Mouse (Mus musculus) adrenal gland, adult 18-20 months (tissue): ENCODE data around the gene Hyal3. TPM values are rescaled to one million over a fixed set of nuclear protein-coding genes. Genes with fewer than 3 reads are reported as not detected.
A peak's percentile ranks its signal among the peaks of the same experiment; 100 is the strongest.

Experiments
- DNase-seq, 2 experiments: peaks; one replicate each; pipeline ENCODE4 v3.0.0; 2021 to 2022; ENCODE audit warnings: low spot score in 2 of 2
- long read RNA-seq, 2 experiments: library from polyadenylated mRNA; stranded (forward); transcript quantifications; one replicate each; pipeline ENCODE4 v2.0.0; 2021
- total RNA-seq, 2 experiments: library from RNA; stranded (reverse); gene quantifications; 1 replicate in 1 of 2; 2 replicates in 1 of 2; pipeline ENCODE4 v1.2.3; 2021

Gene Hyal3
- total RNA-seq: 1 to 10 TPM; 1.4 to 1.7 TPM
- long read RNA-seq, experiment 1, partial matches to known transcripts: 0 of 1 reads
- long read RNA-seq, experiment 1, other reads (novel, unspliced or antisense): 0 of 1 reads
- long read RNA-seq, experiment 2, transcript Hyal3-202 (4 exons, 1,380 nt): major isoform, 5 of 7 reads
- long read RNA-seq, experiment 2, partial matches to known transcripts: 0 of 7 reads
- long read RNA-seq, experiment 2, other reads (novel, unspliced or antisense): 2 of 7 reads

DNA sequence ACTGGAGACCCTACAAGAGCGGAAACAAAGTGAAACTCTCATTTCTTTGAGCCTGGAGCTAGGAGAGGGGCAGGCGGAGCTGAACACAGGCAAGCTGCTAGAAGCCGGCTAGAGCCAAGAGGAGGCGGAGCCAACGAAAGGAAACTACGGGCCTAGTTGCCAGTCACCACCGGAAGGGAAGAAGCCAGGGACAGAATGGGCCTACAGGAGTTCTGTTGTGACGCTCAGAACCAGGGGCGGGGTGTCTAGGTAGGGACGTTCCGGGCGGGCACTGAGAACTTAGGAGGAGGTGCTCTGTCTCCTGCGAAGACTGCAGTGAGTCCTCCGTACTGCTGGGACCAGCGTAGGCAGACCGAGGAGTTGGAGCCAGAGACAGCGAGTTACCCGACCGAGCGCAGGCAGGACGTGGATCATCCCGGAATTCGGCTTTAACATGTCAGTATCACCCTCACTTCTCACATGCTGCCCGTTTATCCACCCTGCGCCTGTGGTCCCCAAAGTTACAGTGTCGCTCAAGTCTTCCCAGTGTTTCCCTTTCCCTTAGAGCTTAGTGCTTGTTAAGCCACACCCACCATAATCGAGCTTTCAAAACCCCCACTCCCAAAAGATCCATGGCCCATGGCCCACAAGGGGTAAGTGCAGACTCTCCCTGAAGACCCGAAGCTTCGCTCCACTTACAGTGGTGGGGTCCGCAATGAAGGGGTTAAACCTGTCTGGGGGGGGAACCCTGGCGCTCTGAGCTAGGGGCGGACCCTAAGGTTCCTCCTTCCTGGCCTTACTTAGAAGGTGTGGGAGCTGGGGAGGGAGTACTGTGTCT is at the start of gene Hyal3:
Gene Hyal3 (plus strand): TSS at position 318 of the 817 bp plus-strand sequence.
- peak; percentile 76 to 80 for DNase-seq

DNA sequence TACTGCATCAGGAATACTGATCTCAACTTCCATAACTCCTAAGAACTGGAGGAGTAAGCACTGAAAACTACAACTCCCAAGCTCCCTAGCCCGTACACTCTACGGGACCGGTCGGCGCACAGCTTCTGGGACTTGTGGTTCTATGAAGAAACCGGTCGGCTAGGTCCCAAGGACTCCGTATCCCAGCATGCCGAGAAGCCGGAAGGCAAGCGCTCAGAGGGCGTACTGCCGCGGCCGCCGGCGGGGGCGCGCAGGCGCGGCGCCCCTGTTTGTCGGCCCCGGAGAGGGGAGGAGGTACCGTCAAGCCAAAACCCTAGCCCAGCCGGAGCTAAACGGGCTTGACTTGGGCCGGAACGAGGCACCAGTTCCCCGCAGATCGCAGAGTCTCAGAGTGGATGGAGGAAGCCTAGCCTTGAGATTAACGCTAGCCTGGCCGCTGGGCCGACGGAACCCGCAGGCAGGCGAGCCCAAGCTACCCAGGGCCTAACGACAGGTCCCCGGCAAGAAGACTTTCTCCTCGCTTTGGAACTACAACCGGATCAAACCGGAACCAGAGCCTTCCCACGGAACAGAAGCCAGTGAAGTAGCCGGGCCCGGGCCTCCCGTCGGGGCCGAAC is 46.7 kb upstream of the Hyal3 start, which contains the start of gene Tmem115:
Gene Tmem115 (plus strand): TSS at position 155 of the 617 bp plus-strand sequence.
- DNase-seq: peak; percentile 78 to 80

DNA sequence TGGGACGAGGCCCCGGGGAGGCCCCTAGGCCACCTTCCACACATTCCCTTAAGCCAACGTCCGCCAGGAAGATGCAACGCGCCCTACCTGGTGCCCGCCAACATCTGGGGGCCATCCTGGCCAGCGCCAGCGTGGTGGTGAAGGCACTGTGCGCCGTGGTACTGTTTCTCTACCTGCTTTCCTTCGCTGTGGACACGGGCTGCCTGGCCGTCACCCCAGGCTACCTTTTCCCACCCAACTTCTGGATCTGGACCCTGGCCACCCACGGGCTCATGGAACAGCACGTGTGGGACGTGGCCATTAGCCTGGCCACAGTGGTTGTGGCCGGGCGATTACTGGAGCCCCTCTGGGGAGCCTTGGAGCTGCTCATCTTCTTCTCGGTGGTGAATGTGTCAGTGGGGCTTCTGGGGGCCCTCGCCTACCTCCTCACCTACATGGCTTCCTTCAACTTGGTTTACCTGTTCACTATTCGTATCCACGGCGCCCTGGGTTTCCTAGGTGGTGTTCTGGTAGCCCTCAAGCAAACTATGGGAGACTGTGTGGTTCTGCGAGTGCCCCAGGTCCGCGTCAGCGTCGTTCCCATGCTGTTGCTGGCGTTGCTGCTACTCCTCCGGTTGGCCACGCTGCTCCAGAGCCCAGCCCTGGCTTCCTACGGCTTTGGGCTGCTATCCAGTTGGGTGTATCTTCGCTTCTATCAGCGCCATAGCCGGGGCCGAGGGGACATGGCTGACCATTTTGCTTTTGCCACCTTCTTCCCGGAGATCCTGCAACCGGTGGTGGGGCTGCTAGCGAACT is 46.0 kb upstream of the Hyal3 start:
- DNase-seq: peak in 1 of 2 experiments; percentile 28

DNA sequence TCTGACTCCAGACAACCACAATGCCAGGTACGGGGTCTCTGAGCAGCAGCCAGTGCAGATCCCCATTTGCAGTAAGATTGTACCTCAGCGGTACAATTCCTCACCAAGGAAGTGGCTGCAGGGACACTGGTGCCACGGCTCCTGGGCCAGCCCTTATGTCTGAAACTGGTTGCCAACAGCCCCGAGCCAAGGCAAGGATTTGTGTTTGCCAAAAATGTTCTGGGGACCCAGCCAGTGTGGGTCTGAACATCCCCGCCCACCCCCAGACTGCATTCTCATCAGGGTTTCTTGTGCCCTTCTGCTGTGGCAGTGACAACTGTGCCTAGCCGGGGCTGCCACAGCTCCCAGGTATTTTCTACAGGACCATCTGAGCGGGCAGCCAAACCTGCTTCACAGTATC is 42.4 kb upstream of the Hyal3 start:
- DNase-seq: no peak

DNA sequence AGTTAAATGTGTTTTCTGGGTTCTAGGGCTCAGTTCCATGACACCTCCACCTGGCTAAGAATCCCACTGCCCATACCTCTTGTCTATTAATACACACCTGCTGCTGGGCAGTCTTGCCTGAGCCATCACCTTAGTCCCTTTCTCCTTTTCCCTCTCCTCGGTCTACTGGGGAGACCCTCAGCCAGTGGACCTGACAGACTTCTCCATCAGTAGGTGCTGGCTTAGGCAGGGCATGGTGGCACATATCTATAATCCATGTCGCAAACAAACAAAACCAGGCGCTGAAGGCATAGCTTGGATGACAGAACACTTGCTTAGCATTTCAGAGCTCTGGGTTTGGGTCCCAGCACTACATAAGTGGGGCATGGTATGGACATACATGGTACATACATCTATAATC is 41.9 kb upstream of the Hyal3 start:
- no peak for DNase-seq

- no peak for DNase-seq
Measured at GRCm38 (mm10) chr9:107539940-107540339, 40.7 kb upstream of the Hyal3 start.

DNA sequence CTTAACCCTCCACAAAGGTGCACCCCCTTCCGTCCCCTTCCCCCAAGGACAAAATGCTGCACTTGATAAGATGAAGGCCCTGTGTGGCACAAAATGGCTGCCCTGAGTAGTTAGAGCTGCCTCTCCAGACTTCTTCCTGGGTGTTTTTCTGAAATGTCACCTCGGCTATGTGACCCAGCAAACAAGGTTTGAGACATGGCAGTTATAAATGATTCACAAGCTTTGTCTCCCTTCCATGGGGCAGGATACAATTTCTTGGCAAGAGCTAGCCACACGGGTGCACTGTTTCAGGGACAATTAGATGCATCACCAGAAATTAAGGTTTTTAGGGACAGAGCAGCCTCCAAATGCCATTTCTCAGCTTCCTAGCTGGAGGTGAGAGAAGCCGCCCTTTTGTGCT is 40.2 kb upstream of the Hyal3 start:
- DNase-seq: no peak

GRCm38 (mm10) chr9:107541005-107541404 is 39.6 kb upstream of the Hyal3 start:
- DNase-seq: no peak

DNA sequence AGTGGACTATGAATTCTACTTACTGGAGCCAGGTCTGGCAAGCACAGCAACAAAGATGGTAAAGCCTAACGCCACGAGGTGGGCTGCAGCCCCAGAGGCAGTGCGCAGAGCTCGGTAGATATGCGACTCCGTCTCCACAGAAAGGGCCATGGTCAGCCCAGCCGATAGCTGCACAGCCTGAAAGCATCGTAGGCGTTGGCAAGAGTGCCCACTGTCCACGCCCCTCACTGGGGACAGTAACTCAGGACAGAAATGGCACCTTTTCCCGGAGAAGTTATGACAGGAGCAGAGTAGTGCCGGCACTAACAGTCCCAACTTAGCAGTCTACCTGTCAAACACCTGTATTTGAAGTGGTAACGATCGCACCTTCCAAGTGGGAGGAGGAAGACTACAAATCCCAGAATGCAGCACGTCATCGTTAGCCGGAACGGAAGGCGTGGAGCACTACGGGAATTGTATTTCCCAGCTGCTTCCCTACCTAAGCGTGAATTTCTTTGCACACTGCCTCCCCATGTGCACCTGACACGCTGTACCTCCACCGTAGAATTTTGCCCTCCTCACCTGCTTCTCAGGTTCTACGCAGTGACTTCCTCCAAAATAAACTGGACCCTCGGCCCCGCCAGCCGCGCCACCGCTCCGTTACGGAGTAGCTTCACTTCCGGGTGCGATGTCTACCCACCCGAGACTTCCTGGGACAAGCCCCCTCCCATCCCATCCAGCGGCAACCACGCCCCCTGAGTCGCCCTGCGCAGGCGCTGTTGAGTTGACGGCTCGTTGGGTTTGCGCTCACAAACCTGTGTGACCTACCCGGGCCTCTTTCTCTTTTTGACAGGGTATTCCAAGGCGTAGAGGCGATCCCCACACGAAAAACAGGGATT is 38.9 kb upstream of the Hyal3 start, which contains the start of the genes Cyb561d2 and Nprl2:
Gene Cyb561d2 (minus strand): TSS at position 720 of the 878 bp plus-strand sequence.
Gene Nprl2 (plus strand): TSS at position 753 of the 878 bp plus-strand sequence.
- peak; percentile 93 for DNase-seq

- no peak for DNase-seq
Measured at GRCm38 (mm10) chr9:107542352-107542686, 38.3 kb upstream of the Hyal3 start.

DNA sequence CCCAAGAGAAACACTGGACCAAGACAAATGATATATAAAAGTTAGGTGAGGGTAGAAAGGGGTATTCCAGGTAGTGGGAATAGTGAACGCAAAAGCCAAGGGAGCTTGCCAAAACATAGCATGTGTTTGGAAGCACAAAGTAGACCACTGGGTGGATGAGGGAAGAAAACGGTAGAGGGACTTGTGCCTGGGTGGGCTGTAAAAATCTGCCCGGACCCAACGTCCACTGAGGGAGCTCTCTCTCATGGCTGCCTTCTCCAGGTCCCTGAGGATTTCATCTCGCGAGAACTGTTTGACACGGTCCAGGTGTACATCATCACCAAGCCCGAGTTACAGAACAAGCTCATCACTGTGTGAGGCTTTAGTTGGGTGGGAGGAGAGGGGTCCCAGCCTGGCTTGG is 37.9 kb upstream of the Hyal3 start:
- DNase-seq: no peak

DNA sequence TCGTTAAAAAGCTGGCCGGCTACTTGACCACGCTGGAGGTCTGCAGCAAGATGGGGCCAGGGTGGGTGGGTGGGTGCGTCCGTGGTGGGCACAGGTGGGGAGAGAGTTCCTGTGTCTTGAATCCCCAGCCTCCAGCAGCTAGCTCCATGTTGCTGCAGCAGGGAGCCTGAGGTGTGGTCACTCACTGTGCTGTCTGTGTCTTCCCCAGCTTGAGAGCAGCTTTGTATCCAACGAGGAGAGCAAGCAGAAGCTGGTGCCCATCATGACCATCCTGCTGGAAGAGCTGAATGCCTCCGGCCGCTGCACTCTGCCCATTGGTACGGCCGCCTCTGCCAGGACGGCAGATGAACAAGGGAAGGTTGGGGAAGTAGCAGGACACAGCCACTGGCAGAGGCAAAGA is 37.3 kb upstream of the Hyal3 start:
- no peak for DNase-seq

GRCm38 (mm10) chr9:107544196-107544700 is 36.4 kb upstream of the Hyal3 start:
- DNase-seq: no peak

DNA sequence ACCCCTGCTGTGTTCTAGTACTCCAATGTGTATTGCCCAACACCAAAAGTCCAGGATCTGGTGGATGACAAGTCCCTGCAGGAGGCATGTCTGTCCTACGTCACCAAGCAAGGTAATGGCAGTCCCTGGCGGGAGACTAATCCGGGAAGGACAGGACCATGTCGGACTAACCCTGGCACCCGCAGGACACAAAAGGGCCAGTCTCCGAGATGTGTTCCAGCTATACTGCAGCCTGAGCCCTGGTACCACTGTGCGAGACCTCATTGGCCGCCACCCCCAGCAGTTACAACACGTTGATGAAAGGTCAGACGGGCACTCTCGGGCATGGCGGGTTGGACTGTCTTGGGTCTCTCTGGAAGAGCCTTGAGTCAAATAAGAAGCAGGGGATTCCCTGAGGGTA is 35.9 kb upstream of the Hyal3 start:
- no peak for DNase-seq

DNA sequence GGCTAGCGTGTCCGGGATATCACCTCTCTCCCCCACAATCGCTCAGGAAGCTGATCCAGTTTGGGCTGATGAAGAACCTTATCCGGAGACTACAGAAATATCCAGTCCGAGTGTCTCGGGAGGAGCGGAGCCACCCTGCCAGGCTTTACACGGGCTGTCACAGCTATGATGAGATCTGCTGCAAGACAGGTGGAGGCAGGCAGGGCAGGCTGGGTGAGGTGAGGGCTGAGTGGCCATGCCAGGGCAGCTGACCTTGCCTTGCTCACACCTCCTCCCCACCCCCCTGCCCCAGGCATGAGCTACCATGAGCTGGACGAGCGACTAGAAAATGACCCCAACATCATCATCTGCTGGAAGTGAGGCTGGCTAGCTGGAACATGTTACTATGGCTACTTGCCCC is 35.4 kb upstream of the Hyal3 start:
- no peak for DNase-seq

DNA sequence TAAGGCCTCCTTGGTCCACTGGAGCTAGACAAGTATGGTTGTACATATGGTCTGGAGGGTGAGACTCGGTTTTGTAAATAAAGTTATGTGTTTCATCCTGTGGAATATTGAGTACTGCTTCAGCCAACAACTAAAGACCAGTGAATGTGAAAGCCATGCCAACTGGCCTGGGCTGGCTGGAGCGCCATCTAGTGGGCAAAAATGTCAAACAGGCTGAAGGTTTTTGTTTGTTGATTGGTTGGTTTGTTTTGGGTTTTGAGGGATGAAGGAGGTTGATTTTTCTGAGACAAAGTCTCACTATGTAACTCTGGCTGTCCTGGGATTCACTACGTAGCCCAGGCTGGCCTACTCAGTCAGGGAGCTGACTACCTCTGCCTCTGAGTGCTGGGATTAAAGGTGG is 35.0 kb upstream of the Hyal3 start:
- peak; percentile 77 to 79 for DNase-seq

DNA sequence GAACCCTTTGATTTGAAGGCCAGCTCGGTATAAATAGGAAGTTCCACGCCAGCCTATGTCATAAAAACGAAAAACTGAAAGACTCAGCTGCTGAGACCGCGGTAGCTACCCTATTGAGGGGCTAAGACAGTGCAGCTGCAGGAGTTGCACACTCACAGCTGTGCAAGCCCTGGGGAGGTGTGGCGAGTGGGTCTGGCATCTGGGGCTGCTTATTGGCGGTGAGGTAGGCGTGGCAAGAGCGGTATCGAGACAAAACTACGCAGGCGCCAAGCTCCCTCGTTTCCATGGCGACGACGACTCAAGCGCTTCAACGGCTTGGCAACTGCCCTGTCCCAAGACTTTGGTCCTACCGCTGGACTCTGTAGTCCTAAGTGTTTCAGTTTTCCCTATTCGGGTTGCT is 33.6 kb upstream of the Hyal3 start, which contains the start of gene Zmynd10:
Gene Zmynd10 (plus strand): TSS at position 273 of the 400 bp plus-strand sequence.
- DNase-seq: peak; percentile 78 to 84

DNA sequence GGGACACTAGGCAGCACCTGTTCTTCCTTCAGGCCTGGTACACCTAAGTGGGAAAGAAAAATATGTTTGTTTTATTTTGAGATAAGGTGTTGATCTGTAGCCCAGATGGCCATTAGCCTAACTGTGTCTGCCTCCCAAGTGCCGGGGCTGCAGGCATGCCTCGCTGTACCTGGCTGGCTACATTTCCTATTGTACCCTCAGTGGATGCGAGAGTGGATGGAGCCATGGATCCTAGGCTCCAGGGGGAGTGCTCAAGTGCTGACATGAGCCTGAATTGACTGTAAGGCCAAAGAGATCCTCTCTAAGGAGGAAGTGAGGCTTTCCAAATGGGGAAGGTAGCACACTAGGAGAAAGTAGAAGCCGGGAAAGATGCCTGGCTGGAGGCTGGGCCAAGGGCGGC is 32.7 kb upstream of the Hyal3 start:
- no peak for DNase-seq

DNA sequence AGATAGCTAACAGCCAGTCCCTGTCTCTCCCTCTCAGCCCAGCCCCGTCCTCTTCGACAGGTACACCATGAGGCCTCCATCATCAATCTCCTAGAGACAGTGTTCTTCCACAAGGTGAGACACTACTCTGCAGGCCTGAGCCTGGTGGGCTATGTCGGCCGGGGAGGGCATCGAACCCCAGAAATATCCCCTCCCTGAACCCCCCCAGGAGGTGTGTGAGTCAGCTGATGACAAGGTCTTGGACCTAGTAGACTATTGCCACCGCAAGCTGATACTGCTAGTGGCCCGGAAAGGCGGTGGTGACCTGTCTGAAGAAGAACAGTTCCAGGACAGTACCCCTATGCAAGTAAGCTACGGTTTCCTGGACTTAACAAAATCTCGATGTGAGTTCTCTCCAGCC is 31.8 kb upstream of the Hyal3 start:
- no peak for DNase-seq
